Mouse (Mus musculus): ENCODE measurements at regions not wholly inside any gene's neighbourhood (a gene's known extent, or its start where the extent isn't known, plus 50 kb on each side); places are given as distances from the start of the nearest gene placed in this dataset.

DNA sequence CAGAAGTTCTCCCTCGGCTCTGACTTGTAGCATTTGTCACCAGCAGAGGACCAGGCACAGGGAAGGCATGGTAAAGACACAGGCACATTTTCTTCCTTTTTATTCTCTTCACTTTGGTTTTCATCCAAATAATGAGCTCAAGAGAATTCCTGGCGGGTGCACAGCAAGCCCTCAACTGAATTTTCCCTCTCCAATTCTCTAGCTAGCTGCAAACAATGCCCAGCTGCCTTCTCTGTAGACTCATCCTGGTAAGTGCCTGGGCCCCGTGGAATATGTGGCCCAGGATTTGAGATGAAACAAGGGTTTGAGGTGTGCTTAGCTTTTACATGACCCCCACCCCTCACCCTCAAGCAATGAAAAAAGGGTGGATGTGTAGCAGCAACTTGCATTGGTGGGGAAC is 90.4 kb downstream of the Otol1 start:
- Histone ChIP-seq H3K9ac (replicated peaks; ENCODE audit: low read depth, low read length) (no peak overlapping the region), H3K4me1 (ENCODE audit: control insufficient read depth, insufficient read depth, low read length) (no peaks in the 10 kb centered on the region), H3K27ac (ENCODE audit: low read depth, low read length) (no peak overlapping the region), H3K27me3 (ENCODE audit: control insufficient read depth, insufficient read depth, low read length) (no peaks in the 10 kb centered on the region), H3K9me3 (ENCODE audit: control insufficient read depth, low read length) (no peaks in the 10 kb centered on the region), H3K4me2 (ENCODE audit: low read depth, low read length) (no peak overlapping the region), H3K4me3 (ENCODE audit: low read depth, low read length) (no peak overlapping the region), H3K36me3 (ENCODE audit: control insufficient read depth, insufficient read depth, low read length) (no peaks in the 10 kb centered on the region)
- WGBS, result 54% methylated on average over 3 of the region's 3 CpGs
- ATAC-seq (ENCODE audit: low read depth), result no peak

DNA sequence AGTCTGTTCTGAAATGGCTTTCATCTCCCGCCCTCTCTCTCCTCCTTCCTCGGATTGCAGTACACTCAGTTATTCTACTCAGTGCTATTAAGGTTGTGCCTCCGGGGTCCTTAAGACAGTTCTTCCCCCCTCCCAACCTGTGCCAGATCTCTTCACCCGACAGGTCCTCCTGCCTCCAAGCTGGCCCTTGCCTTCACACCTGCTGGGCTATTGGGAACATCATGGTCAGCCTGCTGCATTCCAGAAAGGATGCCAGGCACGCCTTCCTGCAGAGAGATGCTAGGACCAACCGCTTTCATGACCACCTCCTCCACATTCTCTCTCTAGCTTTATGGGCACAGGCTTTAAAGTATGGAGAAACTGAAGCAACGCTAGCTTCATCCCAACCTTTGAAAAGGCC is 94.7 kb downstream of the Otol1 start:
- Histone ChIP-seq H3K9me3 (ENCODE audit: control insufficient read depth, low read length) (no peaks in the 10 kb centered on the region), H3K4me1 (ENCODE audit: control insufficient read depth, insufficient read depth, low read length) (0 out of 2 replicates have a peak, but pooled peaks cover 3% of the 10 kb centered on the region), H3K9ac (replicated peaks; ENCODE audit: low read depth, low read length) (no peak overlapping the region), H3K27ac (ENCODE audit: low read depth, low read length) (no peak overlapping the region), H3K36me3 (ENCODE audit: control insufficient read depth, insufficient read depth, low read length) (no peaks in the 10 kb centered on the region), H3K4me2 (ENCODE audit: low read depth, low read length) (no peak overlapping the region), H3K4me3 (ENCODE audit: low read depth, low read length) (no peak overlapping the region), H3K27me3 (ENCODE audit: control insufficient read depth, insufficient read depth, low read length) (no peaks in the 10 kb centered on the region)
- no peak for ATAC-seq (ENCODE audit: low read depth)
- 61% methylated on average over 7 of the region's 7 CpGs for WGBS

- H3K4me3 ChIP-seq (ENCODE audit: low read depth, low read length), result no peak overlapping the region
- ATAC-seq (ENCODE audit: low read depth), result no peak
- no peaks in the 10 kb centered on the region for H3K36me3 ChIP-seq (ENCODE audit: control insufficient read depth, insufficient read depth, low read length)
- 0 out of 2 replicates have a peak, but pooled peaks cover 3% of the 10 kb centered on the region for H3K4me1 ChIP-seq (ENCODE audit: control insufficient read depth, insufficient read depth, low read length)
- H3K9ac ChIP-seq (replicated peaks; ENCODE audit: low read depth, low read length), result no peak overlapping the region
- WGBS, result 66% methylated on average over 10 of the region's 10 CpGs
- H3K4me2 ChIP-seq (ENCODE audit: low read depth, low read length), result no peak overlapping the region
- H3K27me3 ChIP-seq (ENCODE audit: control insufficient read depth, insufficient read depth, low read length), result no peaks in the 10 kb centered on the region
- no peaks in the 10 kb centered on the region for H3K9me3 ChIP-seq (ENCODE audit: control insufficient read depth, low read length)
- no peak overlapping the region for H3K27ac ChIP-seq (ENCODE audit: low read depth, low read length)
Measured at GRCm38 (mm10) chr3:70102593-70103213, 95.3 kb downstream of the Otol1 start.

DNA sequence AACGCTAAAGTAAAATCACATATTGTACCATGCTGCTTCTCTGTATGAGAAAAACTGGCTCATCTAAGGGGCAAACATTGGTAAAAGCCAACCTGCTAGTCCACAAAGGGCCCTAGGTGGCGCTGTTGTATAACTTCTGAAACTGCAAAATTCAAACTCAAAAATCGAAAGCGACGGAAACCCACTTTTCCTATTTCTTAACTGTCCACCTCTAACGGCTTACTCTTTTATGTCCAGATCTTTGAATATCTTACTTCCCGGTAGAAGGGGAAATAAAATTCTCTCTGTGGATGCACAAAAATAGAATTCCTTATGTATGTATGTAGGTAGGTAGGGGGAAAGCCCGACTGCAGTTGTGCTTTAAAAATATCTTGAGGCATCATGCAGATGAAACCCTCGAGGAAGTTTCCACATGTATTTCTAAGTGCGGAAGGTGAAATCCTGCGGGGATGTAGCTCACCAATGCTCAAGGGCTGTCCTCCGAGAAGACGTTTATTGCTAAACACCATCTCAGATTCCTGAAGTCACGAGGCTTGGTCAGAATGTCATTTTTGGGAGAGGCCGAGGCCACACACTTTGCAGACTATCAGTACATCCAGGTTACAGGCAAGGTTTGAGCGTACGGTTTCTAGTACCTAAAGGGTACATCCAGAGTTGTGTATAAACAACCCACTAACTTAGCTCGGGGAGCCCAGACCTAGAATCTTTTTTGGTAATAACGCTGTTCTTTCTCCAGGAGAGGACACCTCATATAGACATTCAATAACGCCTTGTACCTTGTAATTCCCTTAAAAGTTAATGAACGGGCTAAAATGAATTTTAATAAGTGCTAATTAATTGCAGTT is 96.8 kb downstream of the Otol1 start:
- no peaks in the 10 kb centered on the region for H3K36me3 ChIP-seq (ENCODE audit: control insufficient read depth, insufficient read depth, low read length)
- 5% methylated on average over 21 of the region's 21 CpGs for WGBS
- ATAC-seq (ENCODE audit: low read depth), result peak; percentile 42
- H3K27ac ChIP-seq (ENCODE audit: low read depth, low read length), result peak overlapping the region; percentile 45; the same call in 1 of the 2 replicates
- H3K4me2 ChIP-seq (ENCODE audit: low read depth, low read length), result peak overlapping the region; percentile 88
- H3K27me3 ChIP-seq (ENCODE audit: control insufficient read depth, insufficient read depth, low read length), result no peaks in the 10 kb centered on the region
- H3K4me3 ChIP-seq (ENCODE audit: low read depth, low read length), result peak overlapping the region; percentile 39
- peak overlapping the region; percentile 58 for H3K9ac ChIP-seq (replicated peaks; ENCODE audit: low read depth, low read length)
- 0 out of 2 replicates have a peak, but pooled peaks cover 3% of the 10 kb centered on the region for H3K4me1 ChIP-seq (ENCODE audit: control insufficient read depth, insufficient read depth, low read length)
- H3K9me3 ChIP-seq (ENCODE audit: control insufficient read depth, low read length), result no peaks in the 10 kb centered on the region

DNA sequence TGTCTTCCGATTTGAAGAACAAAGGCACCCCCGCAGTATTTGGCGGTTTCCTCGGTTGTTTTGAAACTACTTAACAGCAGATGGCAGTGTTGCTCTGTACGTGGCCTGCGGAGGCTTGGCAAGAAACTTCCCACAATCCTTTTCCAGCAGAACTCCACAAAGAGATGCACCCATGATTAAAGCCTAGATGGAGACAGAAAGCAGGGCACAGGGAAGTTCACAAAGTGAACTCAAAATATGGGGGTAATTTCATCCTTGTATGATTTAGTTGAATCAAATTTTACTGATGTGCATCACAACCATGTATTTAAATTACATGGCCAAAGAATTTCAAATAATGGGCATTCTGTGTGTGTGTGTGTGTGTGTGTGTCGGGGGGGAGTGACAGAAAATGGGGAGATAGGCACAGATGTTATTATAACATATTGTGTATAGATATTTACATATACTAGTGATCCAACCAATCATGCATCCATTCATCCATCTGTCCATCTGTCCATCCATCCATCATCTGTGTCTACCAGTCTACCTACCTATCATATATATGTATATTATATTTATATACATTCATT is 97.5 kb downstream of the Otol1 start:
- Histone ChIP-seq H3K4me3 (ENCODE audit: low read depth, low read length) (peak overlapping the region; percentile 39), H3K9me3 (ENCODE audit: control insufficient read depth, low read length) (no peaks in the 10 kb centered on the region), H3K27me3 (ENCODE audit: control insufficient read depth, insufficient read depth, low read length) (no peaks in the 10 kb centered on the region), H3K4me2 (ENCODE audit: low read depth, low read length) (peak overlapping the region; percentile 88), H3K9ac (replicated peaks; ENCODE audit: low read depth, low read length) (peak overlapping the region; percentile 58; the same call in 1 of the 2 replicates), H3K4me1 (ENCODE audit: control insufficient read depth, insufficient read depth, low read length) (0 out of 2 replicates have a peak, but pooled peaks cover 3% of the 10 kb centered on the region), H3K27ac (ENCODE audit: low read depth, low read length) (no peak overlapping the region), H3K36me3 (ENCODE audit: control insufficient read depth, insufficient read depth, low read length) (no peaks in the 10 kb centered on the region)
- WGBS, result 14% methylated on average over 7 of the region's 7 CpGs
- peak; percentile 76 for ATAC-seq (ENCODE audit: low read depth)

DNA sequence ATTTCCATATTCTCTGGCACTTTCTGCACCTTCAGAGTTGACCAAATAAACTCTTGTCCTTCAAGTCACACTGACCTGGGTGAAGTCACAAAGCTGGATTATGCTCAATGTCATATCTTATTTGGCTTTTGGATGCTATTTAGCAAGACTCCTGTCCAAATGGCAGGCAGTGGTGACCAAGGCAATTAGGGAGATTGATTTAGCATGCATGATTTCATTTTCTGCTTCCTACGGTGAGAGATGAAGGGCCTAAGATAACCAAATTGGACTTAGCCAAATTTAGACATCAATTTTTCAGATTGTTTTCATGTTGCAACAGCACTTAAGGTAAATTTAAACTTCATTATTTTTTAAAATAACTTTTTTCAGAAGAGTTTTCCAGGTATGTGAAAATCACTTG is 98.1 kb downstream of the Otol1 start:
- ATAC-seq (ENCODE audit: low read depth), result no peak
- no peak overlapping the region for H3K4me2 ChIP-seq (ENCODE audit: low read depth, low read length)
- 68% methylated on average over 1 of the region's 1 CpGs for WGBS
- 0 out of 2 replicates have a peak, but pooled peaks cover 3% of the 10 kb centered on the region for H3K4me1 ChIP-seq (ENCODE audit: control insufficient read depth, insufficient read depth, low read length)
- H3K9me3 ChIP-seq (ENCODE audit: control insufficient read depth, low read length), result no peaks in the 10 kb centered on the region
- no peak overlapping the region for H3K9ac ChIP-seq (replicated peaks; ENCODE audit: low read depth, low read length)
- no peaks in the 10 kb centered on the region for H3K36me3 ChIP-seq (ENCODE audit: control insufficient read depth, insufficient read depth, low read length)
- H3K4me3 ChIP-seq (ENCODE audit: low read depth, low read length), result no peak overlapping the region
- no peak overlapping the region for H3K27ac ChIP-seq (ENCODE audit: low read depth, low read length)
- H3K27me3 ChIP-seq (ENCODE audit: control insufficient read depth, insufficient read depth, low read length), result no peaks in the 10 kb centered on the region

DNA sequence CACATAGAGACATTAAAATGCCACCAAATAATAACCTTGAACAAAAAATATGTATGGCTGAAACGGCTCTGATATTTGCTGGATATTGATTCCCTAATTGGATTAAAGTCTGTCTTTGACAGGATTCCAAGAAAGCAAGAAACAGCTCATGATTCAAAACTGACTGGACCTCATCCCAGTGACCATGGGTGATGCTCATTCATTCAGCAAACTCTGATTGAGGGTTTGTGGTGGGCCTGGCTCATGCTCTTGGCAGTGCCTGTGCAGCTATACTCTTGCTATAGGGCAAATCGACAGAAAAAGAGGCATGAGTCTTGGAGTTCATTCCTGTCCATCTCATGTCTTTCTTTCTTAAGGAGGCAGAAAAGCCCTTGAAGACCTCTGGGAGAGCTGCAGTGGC is 98.7 kb downstream of the Otol1 start:
- no peak overlapping the region for H3K4me3 ChIP-seq (ENCODE audit: low read depth, low read length)
- no peak overlapping the region for H3K4me2 ChIP-seq (ENCODE audit: low read depth, low read length)
- no peak overlapping the region for H3K9ac ChIP-seq (replicated peaks; ENCODE audit: low read depth, low read length)
- H3K27me3 ChIP-seq (ENCODE audit: control insufficient read depth, insufficient read depth, low read length), result no peaks in the 10 kb centered on the region
- no peaks in the 10 kb centered on the region for H3K9me3 ChIP-seq (ENCODE audit: control insufficient read depth, low read length)
- no peak for ATAC-seq (ENCODE audit: low read depth)
- H3K4me1 ChIP-seq (ENCODE audit: control insufficient read depth, insufficient read depth, low read length), result 0 out of 2 replicates have a peak, but pooled peaks cover 3% of the 10 kb centered on the region
- no peaks in the 10 kb centered on the region for H3K36me3 ChIP-seq (ENCODE audit: control insufficient read depth, insufficient read depth, low read length)
- no peak overlapping the region for H3K27ac ChIP-seq (ENCODE audit: low read depth, low read length)
- WGBS, result 73% methylated on average over 2 of the region's 2 CpGs

DNA sequence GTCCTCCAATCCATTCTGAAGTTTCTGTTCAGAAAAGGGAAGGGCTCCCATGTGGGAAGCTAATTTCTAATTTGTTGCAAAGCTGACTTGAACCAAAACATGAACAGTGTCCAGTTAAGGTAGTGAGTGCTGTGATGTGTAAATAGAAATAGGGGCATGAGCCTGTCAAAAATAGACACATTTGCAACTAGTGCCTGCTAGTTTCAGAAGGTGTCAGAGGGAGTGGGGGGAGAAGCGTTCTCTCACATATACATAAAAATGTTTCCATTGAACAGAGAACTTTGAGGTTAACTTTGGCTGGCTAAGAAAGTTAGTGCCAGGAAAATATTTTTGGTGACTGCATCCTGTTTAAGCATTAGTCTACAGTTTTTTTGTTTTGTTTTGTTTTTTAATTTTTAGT is 118.8 kb downstream of the Otol1 start:
- 97% methylated on average over 1 of the region's 1 CpGs for WGBS
- H3K27me3 ChIP-seq (ENCODE audit: control insufficient read depth, insufficient read depth, low read length), result no peaks in the 10 kb centered on the region
- H3K4me3 ChIP-seq (ENCODE audit: low read depth, low read length), result no peak overlapping the region
- H3K4me2 ChIP-seq (ENCODE audit: low read depth, low read length), result no peak overlapping the region
- H3K27ac ChIP-seq (ENCODE audit: low read depth, low read length), result no peak overlapping the region
- H3K9me3 ChIP-seq (ENCODE audit: control insufficient read depth, low read length), result no peaks in the 10 kb centered on the region
- H3K36me3 ChIP-seq (ENCODE audit: control insufficient read depth, insufficient read depth, low read length), result no peaks in the 10 kb centered on the region
- ATAC-seq (ENCODE audit: low read depth), result no peak
- no peak overlapping the region for H3K9ac ChIP-seq (replicated peaks; ENCODE audit: low read depth, low read length)
- no peaks in the 10 kb centered on the region for H3K4me1 ChIP-seq (ENCODE audit: control insufficient read depth, insufficient read depth, low read length)
